Mouse (Mus musculus) liver, postnatal 0 days (tissue): ENCODE measurements at regions not wholly inside any gene's neighbourhood (a gene's known extent, or its start where the extent isn't known, plus 50 kb on each side); places are given as distances from the start of the nearest gene placed in this dataset.

ENCODE experiments used
- CTCF ChIP-seq: sonication (generic); IDR thresholded peaks from 2 replicates; pipeline ENCODE4 v1.5.1; 2016; ENCODE audit warnings: antibody characterized with exemption, low read depth
- EP300 ChIP-seq: IDR thresholded peaks from 2 replicates; pipeline ENCODE4 v1.6.1; 2016; ENCODE audit warnings: antibody characterized with exemption, low read depth, mild to moderate bottlenecking

- TF ChIP-seq EP300 = no peak
- TF ChIP-seq CTCF = no peak
Observed at GRCm38 (mm10) chr4:7312160-7312559, 926.7 kb downstream of the Car8 start.
